Mouse (Mus musculus) thymus, postnatal 25 days (tissue): ENCODE data around the gene Atxn2.
"Not testable (repeated sequence)": the region's sequence is repeated elsewhere in the genome, so short reads cannot be mapped to it uniquely, and the experiment has no call there.

Experiments used
- DNase-seq: peaks from one replicate; pipeline ENCODE4 v3.0.0; 2022

Atxn2 gene

GRCm38 (mm10) chr5:121711174-121711927, at the start of gene Atxn2:
Atxn2 (plus strand) TSS chr5:121711337.
- DNase-seq, result peak; percentile 87

DNA sequence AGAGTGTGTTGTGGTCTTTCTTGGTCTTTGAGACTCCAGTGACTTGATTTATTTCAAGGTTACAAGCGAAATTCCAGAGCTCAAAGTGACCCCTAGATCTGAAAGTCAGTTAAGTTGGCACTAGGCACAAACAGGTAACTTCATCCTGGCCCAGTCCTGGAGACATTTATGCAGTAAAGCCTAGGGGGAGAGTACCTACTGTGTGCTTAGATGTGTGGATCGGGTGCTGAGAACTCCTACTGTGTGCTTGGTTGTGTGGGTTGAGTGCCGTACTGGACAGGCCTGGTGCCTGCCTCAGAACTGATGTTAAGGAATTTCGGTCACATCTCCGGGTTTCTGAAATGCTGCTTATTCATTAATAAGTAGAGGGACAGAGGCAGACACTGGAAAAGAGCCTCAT, 49.6 kb upstream of the Atxn2 start:
- no peak for DNase-seq

DNA sequence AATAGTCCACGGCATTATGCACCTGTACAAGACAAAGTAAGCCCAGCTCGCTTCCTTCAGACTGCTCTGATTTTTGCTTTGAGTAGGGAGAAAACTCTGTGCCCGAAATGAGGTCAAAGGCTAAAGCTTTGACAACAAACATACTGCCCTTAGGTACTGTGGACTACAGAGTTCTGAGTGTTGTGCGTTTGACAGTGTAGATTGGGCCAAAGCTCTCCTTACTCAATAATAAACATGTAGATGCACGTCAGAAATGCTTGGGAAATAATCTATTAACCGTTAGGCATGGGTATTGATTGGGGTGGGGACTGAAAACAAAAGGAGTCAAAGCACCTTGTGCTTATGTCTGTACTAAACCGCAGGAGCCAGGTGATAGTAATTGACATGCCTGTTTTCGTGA, 47.7 kb upstream of the Atxn2 start:
- no peak for DNase-seq

DNA sequence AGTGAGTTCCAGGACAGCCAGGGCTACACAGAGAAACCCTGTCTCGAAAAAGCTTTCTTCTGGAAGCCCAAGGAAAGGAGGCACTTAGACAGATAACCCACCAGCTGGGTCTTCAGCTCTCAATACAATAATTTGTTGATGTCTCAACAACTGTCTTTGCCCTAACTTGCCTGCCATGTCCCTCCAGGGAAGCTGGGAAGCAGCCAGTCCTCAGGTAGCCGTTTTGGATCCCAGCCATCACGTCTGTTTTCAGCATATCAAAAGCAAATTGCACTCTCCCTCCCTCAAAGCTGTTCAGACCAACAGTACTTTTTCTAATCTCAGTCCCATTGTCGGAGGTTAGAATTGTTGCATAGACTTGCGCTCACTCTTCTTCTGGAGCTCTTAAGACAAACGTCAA, 47.1 kb upstream of the Atxn2 start:
- DNase-seq, result no peak

- no peak for DNase-seq
These were observed 46.2 kb upstream of the Atxn2 start for GRCm38 (mm10) chr5:121664971-121665370.

GRCm38 (mm10) chr5:121667067-121667466, 44.1 kb upstream of the Atxn2 start:
- no peak for DNase-seq

GRCm38 (mm10) chr5:121668411-121668810, 42.7 kb upstream of the Atxn2 start:
- no peak for DNase-seq

DNA sequence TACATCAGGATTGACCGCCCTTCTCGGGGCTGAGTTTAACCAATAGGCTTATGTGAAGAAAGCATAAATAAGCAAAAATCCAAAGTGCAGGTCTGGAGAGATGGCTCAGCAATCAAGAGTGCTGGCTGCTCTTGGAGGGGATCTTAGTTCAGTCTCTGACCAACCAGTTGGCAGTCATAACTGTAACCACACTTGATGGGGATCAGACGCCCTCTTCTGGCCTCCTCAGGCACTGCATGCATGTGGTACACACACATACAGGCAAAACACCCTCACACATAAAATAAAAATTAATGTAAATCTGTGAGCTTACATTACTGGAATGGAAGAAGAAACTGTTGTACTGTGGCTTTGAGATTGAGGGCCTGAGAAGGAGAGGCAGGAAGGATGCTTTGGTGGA, 40.7 kb upstream of the Atxn2 start:
- DNase-seq, result peak; percentile 39

GRCm38 (mm10) chr5:121682250-121682649, 28.9 kb upstream of the Atxn2 start:
- no peak for DNase-seq

- no peak for DNase-seq
These were observed 25.6 kb upstream of the Atxn2 start for GRCm38 (mm10) chr5:121685495-121685894.

DNA sequence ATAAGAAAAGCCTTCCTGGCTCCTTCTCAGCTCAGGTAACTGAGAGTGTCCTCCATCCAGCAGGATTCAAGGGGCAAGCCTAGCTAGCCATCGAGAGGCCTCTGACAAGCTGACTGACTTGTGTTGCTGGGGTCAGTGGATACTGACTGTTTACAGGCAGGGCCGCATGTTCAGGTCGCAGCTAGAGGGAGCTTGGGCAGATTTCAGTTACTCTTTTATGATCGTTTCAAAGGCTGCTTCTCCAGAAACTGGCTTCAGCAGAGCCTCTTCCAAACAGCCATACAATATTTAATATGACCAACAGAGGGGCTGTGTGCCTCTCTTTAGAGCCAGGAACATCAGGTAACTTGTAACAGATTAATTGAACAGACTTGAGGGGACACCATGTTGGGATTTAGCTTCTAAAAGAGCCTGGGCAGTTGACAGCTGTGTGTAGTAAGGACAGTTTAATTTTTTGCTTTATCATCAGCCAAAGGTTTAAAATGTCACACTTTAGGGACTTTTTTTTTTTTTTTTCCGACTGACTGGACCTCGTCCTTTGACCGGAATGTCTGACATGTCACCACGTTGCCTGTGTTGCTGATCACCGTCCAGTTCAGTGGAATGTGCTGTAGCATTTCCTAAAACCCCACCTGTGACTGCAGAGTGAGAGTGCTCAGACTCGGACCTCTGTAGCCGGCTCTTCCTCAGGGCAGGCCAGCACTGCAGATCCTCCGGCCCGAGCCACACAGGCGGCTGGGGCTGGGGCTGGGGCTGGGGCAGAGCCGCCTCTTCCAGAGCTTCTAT, 24.8 kb upstream of the Atxn2 start:
- no peak for DNase-seq

DNA sequence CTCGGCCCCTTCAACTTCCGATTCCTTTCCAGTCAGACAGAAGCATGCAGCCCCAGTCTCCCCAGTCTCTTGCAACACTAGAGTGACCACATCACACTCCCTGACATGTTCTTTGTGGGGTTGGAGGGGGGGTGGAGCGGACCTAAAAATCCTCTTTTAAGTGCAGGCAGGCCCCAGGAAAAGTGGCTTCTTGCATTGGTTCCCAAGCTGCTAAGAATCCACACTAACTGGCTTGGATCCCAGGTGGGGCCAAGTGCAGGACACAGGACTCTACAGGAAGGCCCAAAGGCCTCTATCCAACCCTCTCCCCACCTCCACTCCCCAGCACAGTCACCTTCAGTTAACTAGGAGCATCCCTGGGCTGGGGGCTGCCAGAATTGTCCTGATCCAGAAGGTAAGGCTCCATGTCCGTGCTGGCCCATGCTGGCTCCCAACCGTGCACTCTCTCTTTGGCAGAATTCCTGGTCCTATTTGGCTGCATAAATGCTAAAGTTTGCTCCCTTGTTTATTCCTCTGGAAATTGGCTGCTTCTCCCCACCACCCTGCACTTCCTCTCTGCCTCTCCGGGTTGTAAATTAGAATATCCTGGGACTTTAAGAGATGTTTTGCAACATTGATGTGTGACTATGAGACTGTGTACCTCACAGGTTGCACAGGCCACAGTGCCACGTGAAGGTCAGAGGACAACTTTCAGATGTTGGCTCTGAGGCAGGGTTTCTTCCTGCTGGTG, 20.5 kb upstream of the Atxn2 start:
- DNase-seq, result no peak

DNA sequence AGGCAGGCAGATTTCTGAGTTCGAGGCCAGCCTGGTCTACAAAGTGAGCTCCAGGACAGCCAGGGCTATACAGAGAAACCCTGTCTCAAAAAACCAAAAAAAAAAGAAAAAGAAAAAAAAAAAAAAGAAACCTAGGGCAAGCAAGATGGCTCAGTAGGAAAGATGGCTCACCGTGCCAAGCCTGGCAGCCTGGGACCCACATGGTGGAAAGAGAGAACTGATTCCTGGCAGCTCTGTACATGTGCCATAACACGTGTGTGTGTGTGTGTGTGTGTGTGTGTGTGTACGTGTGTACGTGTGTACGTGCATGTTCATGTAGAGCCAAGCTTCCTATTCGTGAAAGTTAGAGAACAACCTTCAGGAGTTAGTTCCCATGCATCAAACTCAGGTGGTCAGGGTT, 19.7 kb upstream of the Atxn2 start:
- not testable (repeated sequence) for DNase-seq

DNA sequence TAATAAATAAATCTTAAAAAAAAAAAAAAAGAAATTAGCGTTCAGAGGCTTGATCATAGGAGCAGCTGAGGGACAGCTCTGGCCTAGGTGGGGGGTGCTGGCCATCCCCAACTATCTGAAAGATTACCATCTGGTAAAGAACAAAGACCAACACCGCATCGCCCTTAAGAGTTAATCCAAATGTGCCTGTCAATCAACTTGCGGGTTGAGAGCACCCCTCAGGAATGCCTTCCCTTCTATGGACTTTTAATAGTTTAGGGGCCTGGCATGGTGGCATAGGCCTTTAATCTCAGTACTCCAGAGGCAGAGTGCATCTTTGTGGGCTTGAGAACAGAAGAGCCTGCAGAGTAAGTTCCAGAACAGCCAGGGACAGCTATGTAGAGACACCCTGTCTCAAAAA, 18.2 kb upstream of the Atxn2 start:
- DNase-seq, result no peak

GRCm38 (mm10) chr5:121696761-121697160, 14.4 kb upstream of the Atxn2 start:
- DNase-seq, result no peak

- DNase-seq, result no peak
These were observed 11.2 kb upstream of the Atxn2 start for GRCm38 (mm10) chr5:121699891-121700290.

DNA sequence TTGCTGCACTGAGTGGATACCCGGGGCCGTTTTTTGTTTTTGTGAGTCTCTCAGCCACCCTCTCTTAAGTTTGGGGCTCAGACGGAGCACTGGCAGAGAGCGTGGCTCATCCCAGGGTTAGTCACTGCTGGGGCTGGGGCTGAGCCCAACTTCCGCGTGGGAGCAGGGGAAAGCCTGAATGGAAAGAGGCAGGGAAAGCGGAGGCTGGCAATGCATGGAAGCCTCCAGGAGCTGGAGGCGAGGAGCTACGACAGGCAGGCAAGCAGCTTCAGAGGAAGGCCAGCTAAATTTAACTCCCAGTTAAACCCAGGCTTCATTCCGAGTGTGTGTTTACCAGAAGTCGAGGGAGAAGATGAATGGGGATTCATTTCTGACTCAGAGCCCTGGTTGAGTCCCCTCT, 10.6 kb upstream of the Atxn2 start:
- no peak for DNase-seq

- no peak for DNase-seq
These were observed 9.9 kb upstream of the Atxn2 start for GRCm38 (mm10) chr5:121701111-121701769.

DNA sequence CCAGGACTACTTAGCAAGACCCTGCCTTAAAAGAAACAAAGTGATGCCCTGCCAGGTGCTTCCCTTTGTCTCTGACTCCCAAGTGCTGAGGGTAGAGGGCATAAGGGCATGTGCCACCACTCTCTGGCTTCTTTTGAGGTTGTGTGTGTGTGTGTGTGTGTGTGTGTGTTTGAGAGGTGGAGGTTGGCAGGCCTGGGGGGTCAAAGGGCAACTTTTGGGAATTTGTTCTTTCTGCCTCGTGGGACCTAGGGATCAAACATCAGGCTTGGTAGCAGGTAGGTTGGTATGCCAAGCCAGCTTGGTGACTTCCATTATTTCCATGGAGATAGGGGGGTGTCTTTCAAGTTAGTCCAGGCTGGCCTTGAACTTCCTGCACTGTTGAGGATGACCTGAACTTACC, 7.8 kb upstream of the Atxn2 start:
- DNase-seq, result no peak

- DNase-seq, result no peak
These were observed 6.5 kb upstream of the Atxn2 start for GRCm38 (mm10) chr5:121704512-121705248.

DNA sequence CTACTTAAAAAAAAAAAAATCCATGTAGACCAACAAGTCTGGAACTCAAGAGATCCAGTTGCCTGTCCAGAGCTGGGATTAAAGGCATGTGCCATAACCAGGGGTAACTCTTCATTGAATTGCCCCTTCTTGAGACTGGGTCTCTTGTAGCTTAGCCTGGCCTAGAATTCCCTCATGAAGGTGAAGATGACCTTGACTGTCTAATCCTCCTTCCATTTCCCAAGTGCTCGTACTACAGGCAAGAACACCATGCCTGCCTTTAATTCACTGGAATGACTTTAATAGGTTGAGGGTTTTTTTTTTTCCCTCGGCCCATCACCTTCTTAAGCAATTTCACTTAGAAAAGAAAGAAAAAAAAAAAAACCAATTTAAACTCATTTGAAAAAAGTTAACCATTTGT, 735 bp upstream of the Atxn2 start:
- no peak for DNase-seq

- DNase-seq, result no peak
These were observed 325 bp upstream of the Atxn2 start for GRCm38 (mm10) chr5:121710851-121711173.

- no peak for DNase-seq
These were observed 743 bp downstream of the Atxn2 start for GRCm38 (mm10) chr5:121711928-121712231.
